Mouse (Mus musculus) neural tube, embryonic 11.5 days (tissue): ENCODE data around the gene Lifr. TPM values are rescaled to one million over a fixed set of nuclear protein-coding genes. Genes with fewer than 3 reads are reported as not detected.

Experiments
- ATAC-seq: fragments of 200-750 bp; cut with Nextera tagmentation; 2 replicates; pipeline ENCODE4 v1.8.0; 2017; ENCODE audit warnings: moderate number of reproducible peaks, mild to moderate bottlenecking, moderate TSS enrichment, moderate library complexity; ENCODE audit not compliant: insufficient read depth, low FRiP score, low TSS enrichment
- DNase-seq: peaks from one replicate; pipeline ENCODE4 v3.0.0-alpha.2; 2015; ENCODE audit warnings: low spot score
- H3K27ac ChIP-seq: fragments of 300-500 bp; sonication (generic); 2 replicates; pipeline ENCODE4 v1.5.1; 2014; ENCODE audit warnings: low read depth, mild to moderate bottlenecking, low read length
- H3K27me3 ChIP-seq: fragments of 300-500 bp; sonication (generic); 2 replicates; pipeline ENCODE4 v1.6.1; 2014; ENCODE audit warnings: mild to moderate bottlenecking, low read length, mixed read lengths; ENCODE audit not compliant: control insufficient read depth, insufficient read depth
- H3K36me3 ChIP-seq: fragments of 300-500 bp; sonication (generic); 2 replicates; pipeline ENCODE4 v1.6.1; 2014; ENCODE audit warnings: mild to moderate bottlenecking, low read length, moderate library complexity, mixed read lengths; ENCODE audit not compliant: control insufficient read depth, insufficient read depth
- H3K4me1 ChIP-seq: fragments of 300-500 bp; sonication (generic); 2 replicates; pipeline ENCODE4 v1.6.1; 2014; ENCODE audit warnings: low read length, mixed read lengths; ENCODE audit not compliant: control insufficient read depth, insufficient read depth
- H3K4me2 ChIP-seq: fragments of 300-500 bp; sonication (generic); 2 replicates; pipeline ENCODE4 v1.6.1; 2014; ENCODE audit warnings: low read depth, mild to moderate bottlenecking, moderate library complexity
- H3K4me3 ChIP-seq: fragments of 300-500 bp; sonication (generic); 2 replicates; pipeline ENCODE4 v1.5.1; 2014; ENCODE audit warnings: low read depth, low read length
- H3K9ac ChIP-seq: fragments of 300-500 bp; sonication (generic); 2 replicates; pipeline ENCODE4 v1.6.1; 2014; ENCODE audit warnings: mild to moderate bottlenecking, low read length
- H3K9me3 ChIP-seq: fragments of 300-500 bp; sonication (generic); 2 replicates; pipeline ENCODE4 v1.6.1; 2016; ENCODE audit warnings: low read length; ENCODE audit not compliant: control insufficient read depth
- WGBS: fragments of 180-500 bp; shearing (Covaris S2); extraction: QIAGEN DNeasy Blood & Tissue Kit; methylation state at CpG from one replicate; pipeline ENCODE4 v1.1.7; 2014; 5-methylcytosine and 5-hydroxymethylcytosine counted together
- polyA plus RNA-seq: library from polyadenylated mRNA; unstranded; fragments of >200 nt; fragmentation: Nextera tagmentation; extraction: Ambion mirVana; gene quantifications from 2 replicates; pipeline ENCODE4 v1.2.1, GENCODE M21; 2014

The Lifr gene
- polyA plus RNA-seq, 1 experiment from 2014 or later: 29.7 TPM

DNA sequence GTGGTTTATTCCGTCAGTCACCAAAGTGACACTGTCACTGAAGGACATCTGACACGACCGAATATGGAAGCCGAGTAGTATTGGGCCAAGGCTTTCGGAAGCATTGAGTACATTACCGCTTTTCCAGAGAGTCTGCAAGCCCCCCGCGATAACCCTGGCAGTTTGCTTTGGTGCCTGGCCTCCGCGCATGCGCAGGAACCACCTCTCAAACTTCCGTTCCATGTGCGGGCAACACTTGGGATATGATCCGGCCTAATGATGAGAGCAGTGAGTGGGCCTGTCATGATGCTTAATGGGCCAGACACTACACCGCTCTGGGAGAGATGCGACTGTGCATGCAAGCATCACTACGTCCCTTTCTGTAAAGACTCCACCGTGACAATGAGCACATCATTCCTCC is 59.4 kb downstream of the Lifr start:
- no peak for ATAC-seq
- WGBS: 94% methylated on average over 18 of the region's 18 CpGs
- H3K36me3 ChIP-seq: no peaks in the 10 kb centered on the region
- no peak overlapping the region for H3K9ac ChIP-seq
- no peak overlapping the region for H3K4me3 ChIP-seq
- H3K27ac ChIP-seq: no peak overlapping the region
- DNase-seq: no peak
- H3K4me2 ChIP-seq: no peak overlapping the region
- H3K9me3 ChIP-seq: no peaks in the 10 kb centered on the region
- H3K27me3 ChIP-seq: no peaks in the 10 kb centered on the region
- no peaks in the 10 kb centered on the region for H3K4me1 ChIP-seq

DNA sequence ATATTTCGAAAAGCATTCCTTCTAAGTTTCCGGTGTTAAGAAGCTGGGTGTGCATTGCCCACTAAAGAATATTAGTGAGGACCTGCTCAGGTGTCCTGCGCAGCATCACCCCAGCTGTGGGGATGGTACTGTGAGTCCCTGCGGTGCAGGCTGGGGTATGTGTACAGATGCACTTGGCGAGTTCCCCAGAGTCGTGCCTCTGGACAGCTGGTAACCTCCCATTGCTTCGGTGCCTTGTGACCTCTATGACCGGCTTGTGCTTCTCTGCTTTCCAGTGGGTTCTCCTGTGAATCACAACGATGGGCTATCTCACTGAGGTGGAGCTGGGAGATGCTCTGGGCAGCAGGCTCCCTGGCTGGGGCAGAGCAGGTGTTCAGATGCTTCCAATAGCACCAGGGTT is 60.2 kb downstream of the Lifr start:
- no peaks in the 10 kb centered on the region for H3K4me1 ChIP-seq
- ATAC-seq (no peak), DNase-seq (no peak)
- H3K4me2 ChIP-seq: no peak overlapping the region
- H3K9ac ChIP-seq: no peak overlapping the region
- no peak overlapping the region for H3K27ac ChIP-seq
- no peaks in the 10 kb centered on the region for H3K36me3 ChIP-seq
- H3K27me3 ChIP-seq: no peaks in the 10 kb centered on the region
- no peaks in the 10 kb centered on the region for H3K9me3 ChIP-seq
- 88% methylated on average over 9 of the region's 9 CpGs for WGBS
- H3K4me3 ChIP-seq: no peak overlapping the region

DNA sequence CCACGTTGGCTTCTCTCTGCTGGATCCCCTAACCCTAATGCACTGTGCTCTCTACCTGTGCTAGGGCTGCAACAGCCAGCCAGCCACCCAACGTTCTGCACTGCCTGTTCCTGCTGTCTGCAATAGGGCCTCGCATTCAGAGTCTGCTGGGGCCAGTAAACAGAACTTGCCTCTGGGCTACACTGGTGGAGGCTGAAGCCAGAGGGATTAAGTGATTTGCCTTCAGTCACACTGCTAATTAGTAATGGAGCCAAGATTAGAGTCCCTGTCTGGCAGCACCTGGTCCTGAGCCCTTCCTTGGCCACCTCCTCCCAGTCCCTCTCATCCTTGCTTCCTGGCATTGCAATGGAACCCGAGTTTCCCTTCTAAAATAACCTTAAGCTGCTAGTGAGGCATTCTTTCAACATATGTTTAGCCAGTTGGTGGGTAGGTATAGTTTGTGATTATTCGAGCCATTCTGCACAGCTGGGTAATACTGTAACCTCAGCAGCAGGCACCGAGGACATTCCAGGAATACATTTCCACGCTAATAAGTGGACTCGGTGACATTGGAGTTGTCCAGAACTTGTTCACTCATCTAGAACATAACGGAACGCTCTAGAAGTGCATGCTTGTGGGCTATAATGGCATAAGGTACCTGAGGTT is 61.8 kb downstream of the Lifr start:
- no peaks in the 10 kb centered on the region for H3K36me3 ChIP-seq
- H3K27me3 ChIP-seq: no peaks in the 10 kb centered on the region
- no peaks in the 10 kb centered on the region for H3K9me3 ChIP-seq
- H3K4me1 ChIP-seq: no peaks in the 10 kb centered on the region
- no peak overlapping the region for H3K4me2 ChIP-seq
- ATAC-seq (no peak), DNase-seq (no peak)
- H3K9ac ChIP-seq: no peak overlapping the region
- no peak overlapping the region for H3K4me3 ChIP-seq
- WGBS: 82% methylated on average over 10 of the region's 10 CpGs
- H3K27ac ChIP-seq: no peak overlapping the region

DNA sequence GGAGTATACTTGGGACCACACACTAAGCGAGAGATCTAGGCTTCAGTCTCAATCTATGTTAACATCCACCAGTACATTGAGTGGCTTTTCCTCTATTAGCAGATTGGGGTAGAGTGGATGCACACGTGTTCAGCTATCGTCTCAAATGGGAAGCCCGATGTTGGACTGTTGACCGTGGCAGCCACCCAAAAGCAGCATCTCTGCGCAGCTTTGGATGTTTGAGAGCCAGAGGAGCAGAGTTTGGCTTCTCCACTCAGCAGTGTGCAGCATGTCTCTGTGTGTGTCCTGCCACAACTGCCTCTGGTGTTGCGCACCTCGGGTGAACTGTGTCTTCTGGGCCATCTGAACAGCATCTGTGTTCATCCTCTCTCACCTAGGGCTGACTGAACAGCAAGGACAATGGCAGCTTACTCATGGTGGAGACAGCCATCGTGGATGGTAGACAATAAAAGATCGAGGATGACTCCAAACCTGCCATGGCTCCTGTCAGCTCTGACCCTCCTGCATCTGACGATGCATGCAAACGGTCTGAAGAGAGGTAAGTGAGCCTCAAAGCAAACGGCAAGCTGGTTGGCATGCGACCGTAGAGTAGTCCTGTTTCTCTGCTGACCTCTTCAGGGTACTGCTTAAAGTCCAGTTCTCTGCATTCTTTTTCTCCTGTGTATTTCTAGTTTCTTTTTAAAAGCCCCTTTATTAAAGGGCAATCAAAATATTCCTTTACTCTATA is 63.8 kb downstream of the Lifr start:
- H3K4me3 ChIP-seq: no peak overlapping the region
- H3K27ac ChIP-seq: no peak overlapping the region
- no peak for ATAC-seq
- H3K4me1 ChIP-seq: no peaks in the 10 kb centered on the region
- H3K9me3 ChIP-seq: no peaks in the 10 kb centered on the region
- DNase-seq: no peak
- H3K27me3 ChIP-seq: no peaks in the 10 kb centered on the region
- no peak overlapping the region for H3K4me2 ChIP-seq
- 89% methylated on average over 15 of the region's 15 CpGs for WGBS
- H3K36me3 ChIP-seq: no peaks in the 10 kb centered on the region
- H3K9ac ChIP-seq: no peak overlapping the region

DNA sequence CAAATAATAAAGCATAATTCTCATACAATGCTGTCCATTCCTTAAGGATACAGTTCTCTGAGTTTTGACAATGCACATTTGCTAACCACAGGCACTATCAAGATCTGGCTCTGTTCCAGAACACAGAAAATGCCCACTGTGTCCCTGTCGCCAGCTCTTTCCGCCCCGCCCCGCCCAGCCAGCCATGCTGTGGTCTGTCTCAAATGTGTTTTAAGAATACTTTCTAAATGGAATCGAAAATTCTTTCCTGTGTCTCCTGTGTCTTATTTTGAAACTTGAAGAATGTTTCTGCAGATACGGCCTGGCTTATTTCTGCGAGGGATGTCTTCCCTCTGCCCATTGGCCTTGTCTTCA is 64.3 kb downstream of the Lifr start:
- no peaks in the 10 kb centered on the region for H3K27me3 ChIP-seq
- no peak for ATAC-seq
- 92% methylated on average over 7 of the region's 7 CpGs for WGBS
- H3K4me2 ChIP-seq: no peak overlapping the region
- H3K27ac ChIP-seq: no peak overlapping the region
- no peak overlapping the region for H3K4me3 ChIP-seq
- H3K36me3 ChIP-seq: no peaks in the 10 kb centered on the region; the same call in 1 of the 2 replicates
- no peaks in the 10 kb centered on the region for H3K9me3 ChIP-seq
- no peak for DNase-seq
- H3K4me1 ChIP-seq: no peaks in the 10 kb centered on the region
- no peak overlapping the region for H3K9ac ChIP-seq

DNA sequence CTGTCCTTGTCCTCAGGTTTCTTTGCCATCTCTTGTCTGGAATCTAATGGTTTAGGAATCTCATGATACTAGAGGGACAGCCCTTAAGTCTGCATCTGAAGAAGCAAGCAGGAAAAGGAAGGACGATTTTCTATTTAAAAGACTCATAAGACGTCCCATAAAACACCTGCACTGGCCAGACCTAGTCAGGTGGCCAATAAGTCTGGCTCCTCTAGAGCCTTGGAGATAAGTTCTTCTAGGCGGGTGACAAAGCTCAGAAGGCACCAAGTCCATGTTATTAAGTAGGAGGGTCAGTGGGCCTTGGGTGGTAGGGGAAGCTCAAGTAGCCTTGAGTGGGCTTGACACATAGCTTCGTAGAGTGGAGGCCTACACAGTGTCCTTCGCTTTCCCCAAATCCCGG is 67.2 kb downstream of the Lifr start:
- 93% methylated on average over 6 of the region's 6 CpGs for WGBS
- H3K9me3 ChIP-seq: no peaks in the 10 kb centered on the region
- no peak overlapping the region for H3K4me3 ChIP-seq
- no peak overlapping the region for H3K4me2 ChIP-seq
- no peaks in the 10 kb centered on the region for H3K4me1 ChIP-seq
- ATAC-seq: no peak
- H3K27ac ChIP-seq: no peak overlapping the region
- no peaks in the 10 kb centered on the region for H3K27me3 ChIP-seq
- no peak overlapping the region for H3K9ac ChIP-seq
- peaks cover 2% of the 10 kb centered on the region; the same call in 1 of the 2 replicates for H3K36me3 ChIP-seq
- no peak for DNase-seq

DNA sequence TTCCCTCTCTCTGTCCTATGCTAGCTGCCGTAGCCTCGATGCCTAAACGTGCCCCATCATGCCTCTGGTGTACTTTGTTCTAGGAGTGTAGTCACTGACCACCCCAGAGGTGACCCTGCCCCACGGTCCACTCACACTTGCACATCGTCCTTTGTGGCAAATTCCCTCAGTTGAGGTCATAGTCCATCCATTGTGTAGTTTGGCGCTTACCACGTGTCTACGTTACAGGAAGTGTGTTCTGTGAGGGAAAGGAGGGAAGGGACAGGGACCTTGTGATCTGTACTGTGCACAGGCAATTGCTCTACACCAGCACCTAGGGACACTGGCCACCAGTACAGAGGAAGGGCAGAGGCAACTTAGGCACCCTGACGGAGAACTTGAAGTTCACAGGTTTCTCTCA is 69.5 kb downstream of the Lifr start:
- H3K27ac ChIP-seq: no peak overlapping the region
- no peak for ATAC-seq
- no peak overlapping the region for H3K4me2 ChIP-seq
- no peaks in the 10 kb centered on the region for H3K27me3 ChIP-seq
- DNase-seq: no peak
- H3K9me3 ChIP-seq: no peaks in the 10 kb centered on the region
- no peak overlapping the region for H3K4me3 ChIP-seq
- peaks cover 2% of the 10 kb centered on the region; the same call in 1 of the 2 replicates for H3K36me3 ChIP-seq
- 91% methylated on average over 9 of the region's 9 CpGs for WGBS
- no peak overlapping the region for H3K9ac ChIP-seq
- H3K4me1 ChIP-seq: no peaks in the 10 kb centered on the region

DNA sequence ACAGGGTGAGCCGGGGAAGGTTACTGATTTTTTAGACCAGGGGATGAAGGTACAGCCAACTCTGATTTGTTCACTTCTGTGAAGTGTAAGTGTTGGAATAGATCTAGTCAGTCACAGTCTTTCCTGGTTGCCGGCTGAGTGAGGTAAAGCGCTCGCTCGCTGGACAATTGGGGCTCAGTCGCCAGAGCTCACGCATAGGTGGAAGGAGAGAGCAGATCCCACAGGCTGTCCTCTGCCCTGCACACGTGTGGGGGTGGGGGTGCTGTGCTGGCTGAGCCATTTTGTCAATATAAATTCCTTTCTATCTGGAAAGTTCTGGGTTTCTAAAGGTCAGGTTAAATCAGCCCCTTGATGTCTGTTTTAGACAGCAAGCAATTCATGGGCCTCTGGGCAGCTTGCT is 69.9 kb downstream of the Lifr start:
- ATAC-seq (no peak), DNase-seq (no peak)
- Histone ChIP-seq H3K36me3 (peaks cover 2% of the 10 kb centered on the region; the same call in 1 of the 2 replicates), H3K4me3 (no peak overlapping the region), H3K9ac (no peak overlapping the region), H3K9me3 (no peaks in the 10 kb centered on the region), H3K27me3 (no peaks in the 10 kb centered on the region), H3K27ac (no peak overlapping the region), H3K4me2 (no peak overlapping the region), H3K4me1 (no peaks in the 10 kb centered on the region)
- WGBS: 88% methylated on average over 8 of the region's 8 CpGs

DNA sequence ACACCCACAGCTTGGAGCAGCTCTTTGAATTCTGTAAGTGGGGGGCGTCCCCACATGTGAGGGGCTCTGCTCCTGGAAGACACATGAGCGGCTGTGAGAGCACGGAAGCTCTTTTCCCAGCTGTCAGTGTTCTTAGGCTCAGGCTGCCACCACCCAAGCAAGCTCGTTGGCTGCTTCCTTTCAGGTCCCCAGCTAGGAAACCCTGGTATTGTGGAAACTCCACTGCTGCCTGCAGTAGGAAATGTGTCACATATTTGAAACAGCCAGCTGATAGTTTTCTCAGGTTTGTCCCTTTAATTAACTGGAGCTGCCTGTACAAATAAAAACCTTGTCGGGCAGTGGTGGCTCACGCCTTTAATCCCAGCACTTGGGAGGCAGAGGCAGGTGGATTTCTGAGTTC is 73.4 kb downstream of the Lifr start:
- H3K4me2 ChIP-seq: no peak overlapping the region
- H3K27ac ChIP-seq: no peak overlapping the region
- no peaks in the 10 kb centered on the region for H3K4me1 ChIP-seq
- no peak for ATAC-seq
- no peak overlapping the region for H3K9ac ChIP-seq
- no peaks in the 10 kb centered on the region for H3K27me3 ChIP-seq
- no peak for DNase-seq
- H3K4me3 ChIP-seq: no peak overlapping the region
- peaks cover 4% of the 10 kb centered on the region; the same call in 1 of the 2 replicates for H3K36me3 ChIP-seq
- no peaks in the 10 kb centered on the region for H3K9me3 ChIP-seq
- WGBS: 74% methylated on average over 6 of the region's 6 CpGs
